In genomic region chr8:11634331-11635011, GRCm38 (mm10) we compare ENCODE assay signal across 8 mouse cellular contexts. TPM values are rescaled to one million over a fixed set of nuclear protein-coding genes. Genes with fewer than 3 reads are reported as not detected.
DNase-seq lines count a peak whose midpoint lies in the region; ATAC-seq and TF ChIP-seq lines count a peak whose summit lies in the region.

No protein-coding gene starts in this region.

- 4% methylated on average over 39 of the region's 39 CpGs for WGBS in lung, adult 2 months
- under 1% methylated on average over 39 of the region's 39 CpGs for WGBS in hindbrain, embryonic 11.5 days

- no peak for TF ChIP-seq CTCF in lung, adult 2 months (IDR thresholded peaks at IDR 0.05; ENCODE audit: insufficient read depth, low read length)

- peak overlapping the region; percentile 100 for H3K9ac ChIP-seq in hindbrain, embryonic 11.5 days (ENCODE audit: low read depth, low read length)

- no peak for DNase-seq in lung, adult 2 months
- DNase-seq in lung, postnatal 36 days = no peak
- DNase-seq in c-Kit-negative CD71-positive TER-119-positive erythroid progenitor cells, embryonic 14.5 days (ENCODE audit: low read depth, low spot score) = peak; percentile 19
- DNase-seq in hindbrain, embryonic 11.5 days (ENCODE audit: low spot score) = no peak
- no peak for DNase-seq in urinary bladder, adult 2 months (ENCODE audit: low spot score)
- no peak for DNase-seq in right cerebral cortex, postnatal 36 days (ENCODE audit: low spot score in 2 of 2)
- DNase-seq in adrenal gland, postnatal 36 days = no peak

- TF ChIP-seq POLR2A in lung, adult 2 months (IDR thresholded peaks at IDR 0.05; ENCODE audit: borderline replicate concordance, extremely low read depth, low read depth, low read length) = no peak

- H3K4me1 ChIP-seq in lung, adult 2 months (ENCODE audit: control insufficient read depth, insufficient read depth, low read length) = peaks cover 12% of the 10 kb centered on the region
- H3K4me1 ChIP-seq in hindbrain, embryonic 11.5 days (replicated peaks; ENCODE audit: control insufficient read depth, insufficient read depth, low read length) = peaks cover 4% of the 10 kb centered on the region

- peak overlapping the region; percentile 86 for H3K4me3 ChIP-seq in lung, adult 2 months (replicated peaks; ENCODE audit: extremely low read depth, low read depth, low read length)
- H3K4me3 ChIP-seq in hindbrain, embryonic 11.5 days (ENCODE audit: low read depth, low read length) = peak overlapping the region; percentile 97

- peak overlapping the region; percentile 87 for H3K4me2 ChIP-seq in hindbrain, embryonic 11.5 days (replicated peaks; ENCODE audit: low read depth, low read length)

- peaks cover 4% of the 10 kb centered on the region; the same call in 1 of the 2 replicates for H3K36me3 ChIP-seq in hindbrain, embryonic 11.5 days (ENCODE audit: control insufficient read depth, insufficient read depth, low read length)

- no peaks in the 10 kb centered on the region for H3K9me3 ChIP-seq in hindbrain, embryonic 11.5 days (ENCODE audit: control insufficient read depth, low read length)

- H3K27ac ChIP-seq in hindbrain, embryonic 11.5 days (ENCODE audit: low read depth, low read length) = peak overlapping the region; percentile 99

- no peaks in the 10 kb centered on the region for H3K27me3 ChIP-seq in hindbrain, embryonic 11.5 days (ENCODE audit: control insufficient read depth, insufficient read depth, low read length)

- ATAC-seq in hindbrain, embryonic 11.5 days (ENCODE audit: low FRiP score) = peak; percentile 39
- peak; percentile 2; the same call in 1 of the 2 replicates for ATAC-seq in megakaryocyte-erythroid progenitor cell, adult 5-6 weeks (replicated peaks; ENCODE audit: low FRiP score, low TSS enrichment, poor library complexity, severe bottlenecking)

RNA-seq across cellular contexts. Expression of gene Ankrd10, which starts 1.1 kb away (rescaled TPM):
- polyA plus RNA-seq in lung, adult 2 months (2012; rRNA removed) = 52.3 and 54.5 TPM in 2 replicates
- polyA plus RNA-seq in hindbrain, embryonic 11.5 days (2014; fragmentation: Nextera tagmentation; extraction: Ambion mirVana) = 90.2 and 104 TPM in 2 replicates
- total RNA-seq in megakaryocyte-erythroid progenitor cell, adult 5-6 weeks (2014; fragmentation: Nextera tagmentation) = 69.7 and 75.0 TPM in 2 replicates
- 43.0 and 66.4 TPM in 2 replicates for total RNA-seq in megakaryocyte-erythroid progenitor cell, adult 5-6 weeks (2017)
- polyA plus RNA-seq in urinary bladder, adult 2 months (2012; rRNA removed) = 80.5 and 95.6 TPM in 2 replicates
- 10 to 100 TPM; 48.9 to 52.6 TPM for total RNA-seq in adrenal gland, postnatal 36 days (2021)
